Mouse (Mus musculus) spleen, adult 2 months (tissue): ENCODE measurements around the gene Rcn1.

Source experiments
- CTCF ChIP-seq: fragments of 200-500 bp; IDR thresholded peaks from 2 replicates; pipeline ENCODE4 v1.5.1; 2011; ENCODE audit warnings: mild to moderate bottlenecking, inconsistent platforms; ENCODE audit not compliant: insufficient read depth, insufficient read length, insufficient replicate concordance; ENCODE audit errors: extremely low read depth
- POLR2A ChIP-seq: fragments of 200-500 bp; IDR thresholded peaks from 2 replicates; pipeline ENCODE4 v1.6.1; 2011; ENCODE audit warnings: low read depth, low read length, inconsistent platforms

DNA sequence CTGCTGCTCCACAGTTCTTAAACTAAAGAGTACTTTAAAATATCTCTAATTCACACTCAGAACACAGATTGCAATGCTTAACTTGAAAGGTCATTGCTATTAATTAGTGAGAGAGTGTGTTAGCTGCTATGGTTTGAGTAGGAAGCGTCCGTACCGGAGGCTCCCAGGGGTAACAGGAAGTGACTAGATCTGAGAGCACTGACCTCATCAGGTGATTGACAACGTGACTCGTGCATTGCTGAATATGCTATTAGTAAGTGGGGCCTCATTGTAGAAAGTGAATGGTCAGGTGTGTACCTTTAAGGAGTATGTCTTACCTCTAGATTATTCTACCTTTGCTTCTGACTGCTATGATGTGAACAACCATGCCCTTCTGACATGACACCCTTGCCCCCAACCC is 31.3 kb upstream of the Rcn1 start:
- no peak for TF ChIP-seq CTCF
- no peak for TF ChIP-seq POLR2A
